In the genomic region with DNA sequence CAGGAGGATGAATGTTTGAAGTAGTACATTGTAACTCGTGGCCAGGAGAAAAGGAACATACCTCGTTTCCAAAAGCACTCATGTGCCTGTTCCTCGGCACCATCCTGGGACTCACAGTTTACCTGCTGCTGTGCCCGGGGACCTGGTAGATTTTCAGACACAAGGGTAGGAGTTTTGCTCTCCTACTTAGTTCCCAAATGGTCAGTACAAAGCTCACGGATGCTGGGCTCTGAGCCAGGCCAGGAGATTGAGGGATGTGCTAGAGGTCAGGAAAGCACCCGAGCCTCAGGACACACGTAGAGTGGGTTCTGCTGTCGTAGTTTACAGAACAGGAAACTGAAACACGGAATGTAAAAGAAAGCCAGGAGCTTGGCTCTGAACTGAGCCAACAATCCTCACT, we compare ENCODE assay signal across 16 mouse cellular contexts. TPM values are rescaled to one million over a fixed set of nuclear protein-coding genes. Genes with fewer than 3 reads are reported as not detected.
"Had no signal": no experiment of that assay in that cellular context is flagged by ENCODE, and none has a peak within 500 bp of the region (broad histone marks: within the 10 kb centered on the region; RNA-seq: fewer than 3 reads in every experiment).

No protein-coding gene starts in this region.

- DNase-seq: heart, postnatal 10 days; heart, postnatal 14 days; heart, postnatal 36 days; heart, postnatal 4 days; kidney, adult 11 months; kidney, adult 18-20 months; kidney, adult 2 months; kidney, adult 8-10 months; kidney, adult 9 months; kidney, postnatal 10 days; kidney, postnatal 14 days; kidney, postnatal 25 days; kidney, postnatal 4 days; layer of hippocampus, adult 9-11 months; layer of hippocampus, postnatal 36 days had no signal

RNA-seq across cellular contexts. Expression of gene Shisa6, which starts 29.5 kb away (rescaled TPM):
- total RNA-seq: hematopoietic stem cell, adult 5-6 weeks had no signal
